8 mouse cellular contexts compared by ENCODE assay signal in genomic region chr9:108661677-108662612, GRCm38 (mm10). TPM values are rescaled to one million over a fixed set of nuclear protein-coding genes. Genes with fewer than 3 reads are reported as not detected.
DNase-seq lines count a peak whose midpoint lies in the region; ATAC-seq and TF ChIP-seq lines count a peak whose summit lies in the region.

Gene Slc25a20, plus strand, starts transcription at chr9:108662088.

- no peak for TF ChIP-seq CTCF in cortical plate, adult 2 months (IDR thresholded peaks at IDR 0.05; ENCODE audit: extremely low read depth, insufficient read depth, low read length)

- H3K4me1 ChIP-seq in cortical plate, adult 2 months (ENCODE audit: control insufficient read depth, insufficient read depth, low read length): peaks cover 5% of the 10 kb centered on the region

- no peak within 1 kb of the TSS for H3K27ac ChIP-seq in cortical plate, adult 2 months (ENCODE audit: insufficient read depth, low read length)

- peak; percentile 38; the same call in 1 of the 2 replicates for TF ChIP-seq POLR2A in cortical plate, adult 2 months (IDR thresholded peaks at IDR 0.05; ENCODE audit: extremely low read depth, insufficient read depth, low read length)

- DNase-seq in ZHBTc4 (ENCODE audit: low read depth, low spot score): peak; percentile 97
- DNase-seq in gastrocnemius, adult 8-10 months (ENCODE audit: low spot score in 2 of 2): peak; percentile 57 to 79
- DNase-seq in induced T-regulatory cell, adult 2 months (ENCODE audit: low read depth): peak; percentile 90
- peak; percentile 45 to 62 for DNase-seq in left cerebral cortex, adult 9 months (ENCODE audit: low spot score in 2 of 2)
- peak; percentile 57 for DNase-seq in right cerebral cortex, postnatal 14 days
- peak; percentile 77 to 90 for DNase-seq in urinary bladder, postnatal 36 days (ENCODE audit: low spot score in 2 of 2)

- H3K4me3 ChIP-seq in cortical plate, adult 2 months (ENCODE audit: insufficient read depth, low read length): peak within 1 kb of the TSS; percentile 93

- ATAC-seq in megakaryocyte progenitor cell, adult 5-6 weeks (replicated peaks; ENCODE audit: poor library complexity): peak; percentile 99

RNA-seq across cellular contexts. Expression of gene Slc25a20, which starts in this region (rescaled TPM):
- 12.6 and 13.8 TPM in 2 replicates for polyA plus RNA-seq in cortical plate, adult 2 months (2012; rRNA removed)
- total RNA-seq in gastrocnemius, adult 8-10 months (2022): 10 to 100 TPM; 62.5 to 78.8 (median 68.7) TPM
- 18.5 and 21.5 TPM in 2 replicates for total RNA-seq in megakaryocyte progenitor cell, adult 5-6 weeks (2015)
- 26.0 and 28.3 TPM in 2 replicates for total RNA-seq in megakaryocyte progenitor cell, adult 5-6 weeks (2017)
